Mouse (Mus musculus) granulocyte monocyte progenitor cell, adult 5-6 weeks (primary cell): ENCODE measurements around the gene Smyd5. TPM values are rescaled to one million over a fixed set of nuclear protein-coding genes. Genes with fewer than 3 reads are reported as not detected.

Source experiments
- ATAC-seq: replicated peaks from 2 replicates; pipeline ENCODE4 v1.8.0; 2016; ENCODE audit warnings: mild to moderate bottlenecking, moderate TSS enrichment, inconsistent platforms; ENCODE audit not compliant: poor library complexity, severe bottlenecking
- total RNA-seq, 2 experiments: library from RNA; stranded (forward) in 1 of 2; stranded (reverse) in 1 of 2; fragments of 200-712, 200-1000 nt in 1 of 2; fragments of >200 nt in 1 of 2; fragmentation: Nextera tagmentation in 1 of 2; gene quantifications; 2 replicates each; pipeline ENCODE4 v1.2.3; 2014 to 2017

The Smyd5 gene
- total RNA-seq, 2 experiments from 2014 or later = 56.3 to 64.2 TPM

- ATAC-seq = no peak
Observed at GRCm38 (mm10) chr6:85485738-85486137, 53.9 kb downstream of the Smyd5 start.

- no peak for ATAC-seq
Observed at GRCm38 (mm10) chr6:85488510-85488909, 56.7 kb downstream of the Smyd5 start.

- no peak for ATAC-seq
Observed at GRCm38 (mm10) chr6:85489717-85490116, 57.9 kb downstream of the Smyd5 start.

GRCm38 (mm10) chr6:85490252-85490651, 58.5 kb downstream of the Smyd5 start:
- no peak for ATAC-seq

GRCm38 (mm10) chr6:85491606-85492005, 59.8 kb downstream of the Smyd5 start:
- no peak for ATAC-seq

Other genes starting within 250 kb of the Smyd5 start
- not detected in 2 replicates for gene Emx1, start 244.6 kb upstream of the Smyd5 start, total RNA-seq (2014; fragmentation: Nextera tagmentation)
- not detected in 2 replicates for gene Emx1, start 244.6 kb upstream of the Smyd5 start, total RNA-seq (2017)
- gene Sfxn5, start 98.6 kb upstream of the Smyd5 start, total RNA-seq (2014; fragmentation: Nextera tagmentation) = 0.92 and 2.1 TPM in 2 replicates
- gene Sfxn5, start 98.6 kb upstream of the Smyd5 start, total RNA-seq (2017) = 0.93 and 2.0 TPM in 2 replicates
- gene Rab11fip5, start 57.4 kb upstream of the Smyd5 start, total RNA-seq (2014; fragmentation: Nextera tagmentation) = 5.4 TPM in 2 replicates
- gene Rab11fip5, start 57.4 kb upstream of the Smyd5 start, total RNA-seq (2017) = 3.2 and 3.6 TPM in 2 replicates
- gene Noto, start 8.1 kb upstream of the Smyd5 start, total RNA-seq (2014; fragmentation: Nextera tagmentation) = not detected in 2 replicates
- not detected in 2 replicates for gene Noto, start 8.1 kb upstream of the Smyd5 start, total RNA-seq (2017)
- gene Cct7, start 19.5 kb downstream of the Smyd5 start, total RNA-seq (2014; fragmentation: Nextera tagmentation) = 218 and 263 TPM in 2 replicates
- 327 and 340 TPM in 2 replicates for gene Cct7, start 19.5 kb downstream of the Smyd5 start, total RNA-seq (2017)
- 26.8 and 31.7 TPM in 2 replicates for gene Pradc1, start 20.0 kb downstream of the Smyd5 start, total RNA-seq (2014; fragmentation: Nextera tagmentation)
- gene Pradc1, start 20.0 kb downstream of the Smyd5 start, total RNA-seq (2017) = 10.2 and 16.8 TPM in 2 replicates
- gene Fbxo41, start 71.0 kb downstream of the Smyd5 start, total RNA-seq (2014; fragmentation: Nextera tagmentation) = not detected in 2 replicates
- not detected in 2 replicates for gene Fbxo41, start 71.0 kb downstream of the Smyd5 start, total RNA-seq (2017)
- not detected in 2 replicates for gene Egr4, start 81.6 kb downstream of the Smyd5 start, total RNA-seq (2014; fragmentation: Nextera tagmentation)
- not detected in 2 replicates for gene Egr4, start 81.6 kb downstream of the Smyd5 start, total RNA-seq (2017)
- 21.7 and 29.1 TPM in 2 replicates for gene Alms1, start 155.5 kb downstream of the Smyd5 start, total RNA-seq (2014; fragmentation: Nextera tagmentation)
- 18.4 and 20.2 TPM in 2 replicates for gene Alms1, start 155.5 kb downstream of the Smyd5 start, total RNA-seq (2017)